Mouse (Mus musculus): Measurements from ENCODE around the gene Mcl1.
"Not testable (repeated sequence)": the region's sequence is repeated elsewhere in the genome, so short reads cannot be mapped to it uniquely, and the experiment has no call there.

The Mcl1 gene

DNA sequence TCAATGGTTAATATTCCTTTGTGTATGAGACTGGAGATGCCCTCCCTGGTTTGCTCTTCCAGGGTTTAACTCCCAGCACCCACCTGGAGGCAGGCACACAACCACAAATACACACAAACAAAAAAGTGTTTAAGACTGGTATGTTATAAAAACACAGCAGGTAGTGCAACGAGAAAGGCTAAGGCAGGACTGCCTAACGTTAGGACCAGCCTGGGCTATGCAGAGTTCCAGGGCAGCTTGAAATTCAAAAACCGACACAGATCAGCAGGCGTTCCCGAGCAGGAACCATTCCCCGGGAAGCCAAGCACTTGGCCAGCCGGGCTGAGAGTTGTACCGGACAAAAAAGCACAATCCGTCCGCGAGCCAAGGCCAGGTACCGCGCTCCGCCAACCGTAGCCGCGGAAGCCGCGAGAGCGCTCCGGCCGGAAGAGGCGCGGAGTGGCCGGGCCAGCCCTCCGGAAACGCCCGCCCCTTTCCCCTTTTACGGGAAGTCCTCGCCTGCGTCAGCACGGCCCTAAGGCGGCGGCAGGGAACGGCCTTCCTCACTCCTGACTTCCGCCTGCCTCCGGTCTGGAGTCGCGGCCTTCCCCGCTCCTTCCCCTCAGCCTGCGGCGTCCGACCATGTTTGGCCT lies at the start of gene Mcl1:
TSS of gene Mcl1 (plus strand) at position 553 of the 632 bp plus-strand sequence.
- peak; percentile 94 to 96 for DNase-seq

DNA sequence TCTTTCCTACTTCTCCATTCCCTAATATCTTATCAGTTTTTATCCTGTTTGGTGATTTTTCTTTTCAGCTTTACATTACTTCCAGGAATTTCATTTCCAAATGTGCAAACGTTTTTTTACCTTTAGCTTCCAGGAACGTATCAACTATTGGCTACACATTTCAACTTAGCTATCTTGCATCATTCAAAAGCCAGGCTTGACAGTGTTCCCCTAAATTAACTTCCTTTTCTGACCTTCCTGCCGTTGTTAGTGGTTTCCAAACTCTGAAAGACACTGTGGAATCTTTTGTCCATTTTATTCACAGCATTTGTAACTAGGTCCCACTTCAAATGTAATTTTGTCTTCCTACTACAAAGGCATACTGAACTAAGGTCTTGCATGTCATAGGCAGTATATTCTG lies 49.4 kb upstream of the Mcl1 start:
- DNase-seq = no peak

DNA sequence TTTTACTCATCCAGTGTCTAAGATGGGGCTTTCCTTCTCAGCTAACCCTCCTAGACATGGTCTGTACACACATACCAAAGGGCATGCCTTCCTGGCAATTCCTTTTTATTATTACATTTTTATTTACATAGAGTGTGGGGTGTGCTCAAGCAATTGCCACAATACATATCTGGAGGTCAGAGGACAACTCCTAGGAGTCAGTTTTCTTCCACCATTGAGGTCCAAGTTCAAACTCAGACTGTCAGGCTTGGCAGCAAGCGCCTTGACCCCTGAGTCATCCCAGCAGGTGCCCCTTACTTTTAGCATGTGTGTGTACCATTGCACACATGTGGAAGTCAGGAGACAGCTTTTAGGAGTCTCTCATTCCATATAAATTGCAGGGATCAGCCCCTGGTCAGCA lies 44.6 kb upstream of the Mcl1 start:
- DNase-seq = no peak

DNA sequence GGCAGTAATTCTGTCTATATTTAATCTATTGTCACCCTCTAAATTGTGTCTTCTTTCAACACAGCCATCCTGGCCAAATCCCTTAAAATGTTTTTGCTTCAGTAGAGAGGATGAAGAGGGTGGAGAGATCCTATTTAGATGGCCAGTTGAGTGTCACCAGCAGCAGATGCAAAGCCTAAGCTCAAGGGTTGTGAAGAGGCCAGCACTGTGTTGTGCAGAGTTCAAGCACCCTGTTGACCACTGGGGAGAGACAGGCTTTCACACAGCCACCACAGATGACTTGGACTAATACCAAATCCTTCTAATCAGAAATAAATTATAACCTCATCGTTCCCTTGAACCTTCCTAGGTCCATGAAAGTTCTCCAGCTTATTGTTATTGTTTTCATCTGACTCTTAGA lies 40.1 kb upstream of the Mcl1 start:
- DNase-seq = no peak

DNA sequence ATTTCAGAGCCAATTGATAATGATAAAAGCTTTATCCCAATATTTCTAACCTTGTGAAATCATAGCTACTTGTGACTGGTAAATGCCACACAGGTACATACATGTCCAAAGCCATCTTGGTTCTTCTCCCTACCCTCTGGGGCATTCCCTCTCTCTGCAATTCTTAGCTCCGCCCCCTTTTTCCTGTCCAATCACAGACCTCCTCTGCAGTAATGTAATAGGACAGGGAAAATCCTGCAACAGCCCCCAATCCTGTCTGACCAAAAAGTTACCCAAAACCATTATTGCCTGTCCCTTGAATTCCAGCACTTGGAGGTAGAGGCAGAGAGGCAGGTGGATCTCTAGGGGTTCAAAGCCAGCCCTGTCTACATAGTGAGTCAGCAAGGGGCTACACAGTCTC lies 37.3 kb upstream of the Mcl1 start:
- DNase-seq = no peak

DNA sequence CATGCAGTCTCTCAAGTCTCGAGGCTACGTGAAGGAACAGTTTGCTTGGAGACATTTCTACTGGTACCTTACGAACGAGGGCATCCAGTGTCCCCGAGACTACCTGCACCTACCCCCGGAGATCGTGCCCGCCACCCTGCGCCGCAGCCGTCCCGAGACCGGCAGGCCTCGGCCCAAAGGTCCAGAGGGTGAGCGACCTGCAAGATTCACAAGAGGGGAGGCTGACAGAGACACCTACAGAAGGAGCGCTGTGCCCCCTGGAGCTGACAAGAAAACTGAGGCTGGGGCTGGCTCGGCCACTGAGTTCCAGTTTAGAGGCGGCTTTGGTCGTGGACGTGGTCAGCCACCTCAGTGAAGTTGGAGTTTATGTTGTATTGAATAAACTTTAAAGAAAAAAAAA lies 36.2 kb upstream of the Mcl1 start:
- not testable (repeated sequence) for DNase-seq

DNA sequence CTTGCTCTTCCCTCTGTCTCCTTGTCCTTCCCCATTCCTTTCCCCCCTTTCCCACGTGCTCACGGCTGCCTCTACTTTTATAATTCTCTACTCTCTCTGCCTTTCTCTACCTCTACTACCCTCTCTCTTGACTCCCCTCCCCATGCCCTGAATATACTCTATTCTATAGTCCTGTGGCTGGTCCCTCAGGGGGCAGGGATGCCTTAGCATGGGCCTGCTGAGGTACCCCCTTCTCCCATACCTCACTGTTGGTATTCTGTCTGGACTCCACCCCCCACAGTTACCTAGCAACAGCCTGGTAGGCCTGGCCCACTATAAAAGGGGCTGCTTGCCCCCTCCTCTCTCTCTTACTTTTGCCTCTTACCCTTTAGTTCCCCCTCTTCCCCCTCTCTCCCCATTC lies 35.0 kb upstream of the Mcl1 start:
- DNase-seq = no peak

DNA sequence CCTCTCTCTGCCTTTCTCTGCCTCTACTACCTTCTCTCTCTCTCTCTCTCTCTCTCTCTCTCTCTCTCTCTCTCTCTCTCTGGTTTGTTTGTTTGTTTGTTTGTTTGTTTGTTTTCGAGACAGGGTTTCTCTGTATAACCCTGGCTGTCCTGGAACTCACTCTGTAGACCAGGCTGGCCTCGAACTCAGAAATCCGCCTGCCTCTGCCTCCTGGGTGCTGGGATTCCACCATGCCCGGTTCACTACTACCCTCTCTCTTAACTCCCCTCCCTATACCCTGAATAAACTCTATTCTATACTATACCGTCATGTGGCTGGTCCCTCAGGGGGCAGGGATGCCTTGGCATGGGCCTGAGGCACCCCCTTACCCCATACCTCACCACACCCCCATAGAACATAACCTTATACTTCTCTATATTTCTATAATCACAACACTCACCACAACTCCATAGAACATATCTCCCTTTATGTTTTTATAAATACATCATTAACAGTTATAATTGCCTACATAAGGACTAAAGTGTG lies 34.5 kb upstream of the Mcl1 start:
- DNase-seq = not testable (repeated sequence)

DNA sequence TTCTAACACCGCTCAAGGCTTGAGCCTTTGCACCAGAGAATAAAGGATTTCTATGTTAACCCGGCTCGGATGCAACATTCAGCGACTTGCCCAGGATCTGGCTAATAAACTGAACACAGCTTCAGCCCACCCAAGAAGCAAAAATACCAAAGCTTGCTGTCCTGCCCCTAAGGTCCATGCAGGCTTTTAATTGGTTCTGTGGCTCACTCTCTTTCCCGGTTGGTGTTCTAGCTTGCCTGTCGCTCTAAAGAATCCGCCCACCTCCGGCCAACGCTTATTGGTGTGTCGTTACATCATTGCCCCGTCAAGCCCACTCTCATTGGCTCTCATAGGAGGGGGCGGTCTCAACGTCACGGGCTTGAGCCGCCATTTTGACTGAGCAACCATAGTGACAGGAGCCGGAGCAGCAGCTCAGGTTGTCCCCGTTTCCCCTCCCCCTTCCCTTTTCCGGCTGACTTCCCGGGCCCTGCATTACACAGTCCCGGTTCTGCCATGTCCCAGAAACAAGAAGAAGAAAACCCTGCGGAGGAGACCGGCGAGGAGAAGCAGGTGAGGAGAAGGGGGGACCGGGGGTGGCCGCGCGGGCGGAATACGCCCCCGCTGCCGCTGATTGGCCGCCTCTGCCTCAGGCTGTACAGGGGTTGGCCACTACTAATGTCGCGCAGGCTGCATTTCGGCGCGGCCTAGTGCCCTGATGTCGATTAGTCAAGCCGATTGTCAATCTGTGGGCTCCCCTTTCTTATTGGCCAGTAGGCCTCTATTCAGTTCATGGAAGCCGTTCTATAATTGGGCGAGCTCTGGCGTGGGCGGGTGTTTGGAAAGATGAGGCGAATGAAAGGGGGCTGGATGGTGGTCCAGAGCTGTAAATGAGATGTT lies 33.7 kb upstream of the Mcl1 start, which contains the start of gene Ensa:
TSS of gene Ensa (plus strand) at position 366 of the 876 bp plus-strand sequence.
- DNase-seq = peak; percentile 96

DNA sequence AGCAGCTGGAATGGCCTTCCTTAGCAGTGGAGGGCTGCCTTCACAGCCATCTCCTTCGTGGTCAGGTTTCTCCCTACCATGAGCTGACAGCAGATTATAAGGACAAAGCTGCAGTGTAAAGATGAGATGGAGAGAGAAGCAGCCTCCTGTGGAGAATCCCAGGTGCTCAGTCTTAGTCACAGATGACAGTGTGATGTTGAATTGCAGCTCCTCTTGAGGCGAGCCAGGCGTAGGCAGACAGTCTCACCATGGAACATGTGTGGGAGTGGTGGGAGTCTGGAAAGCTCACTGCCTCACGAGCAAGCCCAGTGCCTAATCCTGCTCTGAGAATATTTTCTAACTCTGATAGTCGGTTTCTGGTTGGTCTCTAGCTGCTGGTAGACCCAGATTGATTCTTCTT lies 30.8 kb upstream of the Mcl1 start:
- no peak for DNase-seq

DNA sequence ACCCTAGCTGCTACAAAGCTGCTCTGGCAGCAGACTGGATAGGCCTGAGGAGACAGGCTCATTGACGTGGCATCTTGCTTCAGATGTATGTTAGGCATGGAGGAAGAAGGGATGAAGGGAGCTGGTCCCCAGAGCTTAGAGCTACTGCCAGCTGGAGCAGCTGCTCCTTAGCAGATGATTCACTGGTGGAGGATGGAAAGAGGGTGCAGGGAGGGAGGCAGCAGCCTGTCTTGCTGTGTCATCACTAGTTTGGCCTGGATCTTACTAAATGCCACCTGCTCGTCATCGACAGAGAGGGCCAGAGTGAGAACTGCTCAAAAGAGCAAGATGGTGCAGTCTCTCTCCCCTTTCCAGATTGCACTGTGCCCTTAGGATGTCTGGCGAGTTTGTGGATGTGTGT lies 28.8 kb upstream of the Mcl1 start:
- DNase-seq = peak; percentile 27 to 42

DNA sequence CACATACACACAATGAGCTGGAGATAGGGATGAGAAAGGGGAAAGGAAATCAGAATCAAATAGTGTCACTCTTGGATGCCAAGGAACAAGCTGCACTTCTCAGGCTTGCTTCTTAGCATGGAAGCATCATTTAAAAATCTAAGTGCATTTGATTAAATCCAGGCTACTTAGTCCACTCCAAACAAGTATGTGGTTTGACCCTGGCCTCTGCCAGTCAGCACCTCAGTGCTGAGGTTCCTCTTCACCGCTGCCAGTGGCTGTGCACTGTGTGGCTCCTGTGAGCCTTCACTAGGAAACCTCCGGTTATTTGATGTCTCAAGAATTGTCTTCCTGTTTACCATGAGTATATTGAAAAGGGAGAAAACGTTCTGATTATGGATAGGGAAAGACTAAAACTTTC lies 27.7 kb upstream of the Mcl1 start:
- DNase-seq = no peak

DNA sequence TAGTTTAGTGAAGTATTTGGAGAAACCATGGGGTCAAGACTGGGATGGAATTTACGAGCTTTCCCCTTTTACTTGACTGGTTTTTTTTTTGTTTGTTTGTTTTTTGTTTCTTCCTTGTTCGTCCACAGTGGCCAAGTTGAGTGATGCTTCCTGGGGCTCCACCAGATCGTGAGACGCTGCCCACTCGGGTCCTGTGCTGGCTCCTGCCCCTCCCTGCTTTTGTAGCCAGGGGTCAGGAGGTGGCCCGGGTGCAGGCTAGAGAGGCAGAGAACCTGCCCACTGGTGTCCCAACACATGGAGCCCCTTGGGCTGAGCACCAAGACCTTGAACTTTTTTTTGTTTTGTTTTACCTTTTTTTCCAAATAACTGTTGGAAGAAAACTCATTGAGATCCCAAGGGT lies 27.3 kb upstream of the Mcl1 start:
- DNase-seq = no peak

DNA sequence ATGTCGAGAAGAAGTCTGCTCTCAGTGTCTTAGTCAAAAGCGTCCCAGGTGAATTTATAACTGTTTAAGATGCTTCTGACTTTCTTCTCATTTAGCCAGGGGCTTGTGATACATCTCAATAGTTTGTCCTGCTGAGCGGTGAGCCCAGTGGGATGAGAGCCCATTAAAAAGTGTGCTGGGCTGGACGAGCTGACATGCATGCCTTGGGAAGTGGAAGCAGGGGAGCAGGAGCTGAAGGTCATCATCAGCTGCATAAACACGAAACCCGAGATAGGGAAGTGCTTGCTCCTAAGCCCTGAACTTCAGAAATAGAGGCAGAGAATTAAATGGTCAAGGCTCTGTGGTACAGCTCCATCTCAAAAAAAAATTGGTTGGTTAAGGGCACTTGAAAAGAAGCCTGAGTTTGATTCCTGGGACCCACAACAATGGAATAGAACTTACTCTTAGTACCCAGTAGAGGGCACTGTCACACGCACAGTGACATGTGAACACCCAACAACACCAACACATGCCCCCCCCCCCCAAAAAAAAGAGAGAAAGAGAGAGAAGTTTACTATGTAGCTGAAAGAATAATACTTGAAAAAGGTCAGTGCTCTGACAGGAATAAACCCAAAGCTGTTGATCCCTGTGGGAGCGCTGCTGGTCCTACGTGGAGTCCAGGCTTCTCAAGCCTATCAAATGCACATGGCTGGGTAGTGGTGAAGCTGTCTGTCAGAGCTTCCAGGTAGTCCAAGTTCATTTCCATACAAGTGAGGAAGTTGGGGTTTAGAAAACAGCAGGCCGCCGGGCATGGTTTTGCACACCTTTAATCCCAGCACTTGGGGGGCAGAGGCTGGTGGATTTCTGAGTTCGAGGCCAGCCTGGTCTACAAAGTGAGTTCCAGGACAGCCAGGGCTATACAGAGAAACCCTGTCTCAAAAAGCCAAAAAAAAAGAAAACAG lies 25.7 kb upstream of the Mcl1 start:
- DNase-seq = no peak

DNA sequence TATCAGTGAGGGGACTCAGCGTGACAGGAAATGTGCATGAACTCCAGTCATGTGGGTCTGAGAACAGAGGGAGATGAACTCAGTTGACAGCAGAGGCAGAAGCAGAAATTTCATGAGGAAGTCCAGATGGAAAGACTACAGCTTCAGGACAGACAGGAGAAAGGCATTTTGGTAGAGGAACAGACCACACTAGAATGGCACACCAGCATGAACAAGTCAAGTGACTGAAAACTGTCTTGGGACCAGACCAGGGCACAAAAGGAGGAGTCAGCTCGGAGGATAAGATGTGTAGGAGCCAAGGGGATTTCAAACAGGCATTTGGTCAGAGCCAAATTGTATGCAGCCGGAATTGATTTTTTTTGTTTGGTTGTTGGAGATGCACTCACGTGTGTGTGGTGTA lies 23.0 kb upstream of the Mcl1 start:
- DNase-seq = no peak

DNA sequence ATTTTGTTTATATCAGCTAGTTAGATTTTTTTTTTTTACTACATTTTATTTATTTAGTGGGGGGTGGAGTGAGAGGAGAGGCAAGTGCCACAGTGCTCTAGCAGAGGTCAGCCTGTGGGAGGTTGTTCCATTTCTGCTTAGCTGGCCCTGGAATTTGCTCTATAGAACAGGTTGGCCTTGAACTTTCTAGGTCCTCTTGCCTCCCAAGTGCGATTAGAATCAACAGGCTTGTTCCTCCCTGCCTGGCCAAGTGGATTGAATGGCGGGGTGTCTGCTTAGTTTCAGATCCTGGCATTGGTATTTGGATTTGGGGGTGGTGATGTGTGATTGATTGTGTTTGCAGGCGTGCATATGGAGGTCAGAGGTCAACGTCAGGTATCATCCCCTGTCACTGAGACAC lies 22.5 kb upstream of the Mcl1 start:
- DNase-seq = no peak

DNA sequence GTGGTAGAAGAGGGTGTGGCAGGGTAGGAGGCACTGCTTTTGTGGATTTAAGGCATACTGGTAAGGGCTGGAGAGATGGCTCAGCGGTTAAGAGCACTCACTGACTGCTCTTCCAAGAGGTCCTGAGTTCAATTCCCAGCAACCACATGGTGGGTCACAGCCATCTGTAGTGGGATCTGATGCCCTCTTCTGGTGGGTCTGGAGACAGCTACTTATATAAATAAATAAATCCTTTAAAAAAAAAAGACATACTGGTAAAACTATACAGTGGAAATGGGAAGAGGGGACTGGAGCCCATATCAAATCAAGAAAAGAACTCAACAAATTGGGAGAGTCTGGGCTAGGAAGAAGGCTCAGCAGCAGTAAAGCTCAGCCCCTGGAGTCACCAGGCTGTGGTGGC lies 18.9 kb upstream of the Mcl1 start:
- no peak for DNase-seq

DNA sequence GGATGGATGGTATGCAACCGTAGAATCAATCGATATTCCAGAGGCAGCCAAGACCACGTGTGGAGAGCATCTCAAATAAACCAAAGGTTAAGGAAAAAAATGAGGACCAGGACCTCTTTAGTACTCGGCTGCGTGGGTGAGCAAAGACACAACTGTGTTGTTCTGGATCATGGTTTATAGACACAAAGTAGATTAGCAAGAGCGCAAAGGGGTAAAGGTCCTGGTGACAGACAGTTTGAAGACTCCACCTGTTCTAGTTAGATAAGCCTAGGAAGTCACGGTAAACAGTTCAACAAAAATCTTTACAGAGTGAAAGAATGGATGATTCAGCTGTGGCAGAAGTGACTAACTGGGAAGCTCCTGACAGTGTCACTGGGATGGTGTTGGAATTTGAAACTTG lies 15.5 kb upstream of the Mcl1 start:
- no peak for DNase-seq

DNA sequence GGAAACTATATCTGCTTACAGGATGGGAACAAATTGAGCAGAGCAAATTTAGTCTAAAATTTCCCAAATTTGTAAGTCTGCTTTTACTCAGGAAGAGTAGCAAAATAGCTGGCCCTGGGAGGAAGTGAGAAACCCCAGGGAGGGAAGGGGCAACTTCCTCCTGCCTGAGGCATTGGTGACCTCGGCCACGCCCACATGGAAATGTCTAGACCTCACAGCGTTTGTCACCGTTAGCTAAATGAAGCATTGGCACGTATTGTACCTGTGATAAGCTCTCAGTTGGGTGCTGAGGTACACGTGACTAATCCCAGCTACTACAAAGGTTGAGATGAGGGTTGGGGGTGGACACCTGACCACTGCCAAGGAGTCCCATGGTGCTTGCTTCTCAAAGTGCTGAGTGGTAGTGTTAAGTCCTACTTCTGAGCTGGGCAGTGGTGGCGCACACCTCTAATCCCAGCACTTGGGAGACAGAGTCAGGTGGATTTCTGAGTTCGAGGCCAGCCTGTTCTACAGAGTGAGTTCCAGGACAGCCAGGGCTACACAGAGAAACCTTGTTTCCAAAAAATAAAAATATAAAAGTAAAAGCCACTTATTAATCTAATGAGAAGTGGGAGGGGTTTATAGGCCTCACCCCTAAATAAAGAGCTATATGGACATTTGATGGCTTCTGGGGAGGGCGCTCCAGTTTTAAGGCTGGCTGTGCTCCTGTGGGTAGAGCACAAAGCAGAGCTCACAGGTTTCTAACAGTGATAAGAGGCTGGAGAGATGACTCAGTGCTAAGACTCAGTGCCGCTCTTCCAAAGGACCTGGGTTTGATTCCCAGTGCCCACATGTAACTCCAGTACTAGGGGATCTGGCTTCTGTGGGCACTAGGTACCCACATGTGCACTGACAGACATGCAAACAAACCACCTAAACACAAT lies 13.0 kb upstream of the Mcl1 start:
- no peak for DNase-seq

DNA sequence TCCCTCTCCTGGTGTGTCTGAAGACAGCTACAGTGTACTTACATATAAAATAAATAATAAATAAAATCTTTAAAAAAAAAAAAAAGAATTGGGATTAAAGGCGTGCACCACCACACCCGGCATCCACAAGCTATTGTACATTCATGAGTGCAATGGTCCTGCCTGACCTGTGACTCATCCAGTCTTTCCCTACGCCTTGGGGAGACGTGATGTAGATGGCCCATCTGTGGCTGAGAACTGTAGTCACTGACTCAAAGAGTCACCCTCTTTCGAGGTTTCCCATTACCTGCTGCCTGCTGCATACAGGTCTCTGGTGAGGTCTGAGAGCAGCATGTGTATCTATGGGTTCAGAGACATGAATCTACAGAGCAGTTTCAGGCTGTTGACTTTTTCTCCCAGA lies 10.6 kb upstream of the Mcl1 start:
- no peak for DNase-seq

DNA sequence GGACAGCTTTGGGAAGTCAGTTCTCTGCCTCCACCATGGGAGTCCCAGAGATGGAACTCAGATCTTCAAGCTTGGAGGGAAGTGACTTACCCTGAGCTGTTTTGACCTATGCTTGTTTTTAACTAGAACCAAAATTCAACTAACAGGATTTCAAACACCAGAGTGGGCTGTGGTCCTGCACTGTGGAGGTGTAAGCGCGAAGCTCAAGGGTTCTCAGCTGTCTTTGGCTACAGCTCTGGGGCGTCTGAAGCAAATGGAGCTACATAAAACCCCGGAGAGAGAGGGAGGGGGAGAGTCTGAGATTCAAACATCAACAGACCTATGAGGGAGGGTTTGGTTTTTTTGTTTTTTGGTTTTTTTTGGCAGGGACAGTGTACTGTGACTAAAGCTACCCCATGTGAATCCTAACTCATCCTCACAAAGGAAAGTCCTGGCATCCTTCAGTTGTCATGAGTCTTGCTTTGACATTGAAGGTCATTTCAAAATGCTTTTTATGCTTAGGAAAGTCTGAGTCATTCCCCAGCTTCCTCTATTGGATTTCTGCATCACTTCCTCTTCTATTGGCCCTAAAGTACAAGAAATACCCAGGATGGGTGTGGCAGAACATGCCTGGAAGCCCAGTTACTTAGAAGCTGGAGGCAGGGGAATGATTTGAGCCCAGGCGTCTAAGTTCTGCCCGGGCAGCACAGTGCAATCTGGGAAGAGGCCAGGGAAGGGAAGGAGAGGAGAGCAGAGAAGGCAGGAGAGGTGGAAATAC lies 8.1 kb upstream of the Mcl1 start:
- no peak for DNase-seq
